Mouse (Mus musculus): ENCODE results near the gene Pbld1. TPM values are rescaled to one million over a fixed set of nuclear protein-coding genes. Genes with fewer than 3 reads are reported as not detected.

The Pbld1 gene
- total and polyA plus RNA-seq, 3 experiments, result 0.47 to 0.50 TPM; not detected in 1

- Histone ChIP-seq H3K79me2 (ENCODE audit: control insufficient read depth, insufficient read depth, low read length, poor library complexity) (no peaks in the 10 kb centered on the region), H3K27ac (ENCODE audit: control insufficient read depth, low read depth, low read length) (no peak overlapping the region), H3K9me3 (replicated peaks; ENCODE audit: insufficient read depth, low read length) (no peaks in the 10 kb centered on the region), H3K27me3 (ENCODE audit: control insufficient read depth in 1 of 2, insufficient read depth in 2 of 2, low read length in 2 of 2) (no peaks in the 10 kb centered on the region; a peak in 1 of 4 replicates), H3K9ac (ENCODE audit: control insufficient read depth, low read depth, low read length, poor library complexity, severe bottlenecking) (no peak overlapping the region), H3K4me1 (ENCODE audit: control insufficient read depth in 1 of 2, insufficient read depth in 2 of 2, low read length in 2 of 2) (no peaks in the 10 kb centered on the region), H3K4me3 (ENCODE audit: control insufficient read depth in 1 of 2, insufficient read depth in 1 of 2, low read depth in 2 of 2, low read length in 2 of 2) (no peak overlapping the region), H3K36me3 (ENCODE audit: control insufficient read depth in 1 of 2, insufficient read depth in 2 of 2, low read length in 2 of 2) (no peaks in the 10 kb centered on the region)
- TF ChIP-seq MEF2A (IDR thresholded peaks at IDR 0.05; ENCODE audit: extremely low read depth, insufficient replicate concordance, low read depth, low read length, poor library complexity, severe bottlenecking) (no peak), MYC (IDR thresholded peaks at IDR 0.05; ENCODE audit: low read depth, low read length) (no peak)
- no peak for DNase-seq (ENCODE audit: low read depth, low spot score)
Measured at GRCm38 (mm10) chr10:63096757-63097156, 36.8 kb downstream of the Pbld1 start.

- Histone ChIP-seq H3K79me2 (ENCODE audit: control insufficient read depth, insufficient read depth, low read length, poor library complexity) (no peaks in the 10 kb centered on the region), H3K27me3 (ENCODE audit: control insufficient read depth in 1 of 2, insufficient read depth in 2 of 2, low read length in 2 of 2) (no peaks in the 10 kb centered on the region; a peak in 2 of 4 replicates), H3K4me1 (ENCODE audit: control insufficient read depth in 1 of 2, insufficient read depth in 2 of 2, low read length in 2 of 2) (no peaks in the 10 kb centered on the region), H3K9me3 (replicated peaks; ENCODE audit: insufficient read depth, low read length) (no peaks in the 10 kb centered on the region), H3K4me3 (ENCODE audit: control insufficient read depth in 1 of 2, insufficient read depth in 1 of 2, low read depth in 2 of 2, low read length in 2 of 2) (no peak overlapping the region), H3K27ac (ENCODE audit: control insufficient read depth, low read depth, low read length) (no peak overlapping the region), H3K9ac (ENCODE audit: control insufficient read depth, low read depth, low read length, poor library complexity, severe bottlenecking) (no peak overlapping the region), H3K36me3 (ENCODE audit: control insufficient read depth in 1 of 2, insufficient read depth in 2 of 2, low read length in 2 of 2) (no peaks in the 10 kb centered on the region)
- TF ChIP-seq NELFE (IDR thresholded peaks at IDR 0.05; ENCODE audit: low read depth, low read length), result no peak
- TF ChIP-seq JUND (IDR thresholded peaks at IDR 0.05; ENCODE audit: low read depth, low read length), result no peak
- TF ChIP-seq RAD21 (IDR thresholded peaks at IDR 0.05; ENCODE audit: low read depth, low read length), result no peak
- no peak for TF ChIP-seq MAZ (IDR thresholded peaks at IDR 0.05; ENCODE audit: low read depth, low read length)
- TF ChIP-seq MAX (IDR thresholded peaks at IDR 0.05; ENCODE audit: low read length), result no peak
- no peak for DNase-seq (ENCODE audit: low read depth, low spot score)
Measured at GRCm38 (mm10) chr10:63098191-63098590, 38.2 kb downstream of the Pbld1 start.

- TF ChIP-seq KAT2A (conservative IDR thresholded peaks at IDR 0.05; ENCODE audit: low read depth, low read length), result no peak
- TF ChIP-seq BHLHE40 (IDR thresholded peaks at IDR 0.05; ENCODE audit: borderline replicate concordance, low read depth, low read length), result no peak
- no peak for TF ChIP-seq MEF2A (IDR thresholded peaks at IDR 0.05; ENCODE audit: extremely low read depth, insufficient replicate concordance, low read depth, low read length, poor library complexity, severe bottlenecking)
- TF ChIP-seq CHD2 (IDR thresholded peaks at IDR 0.05; ENCODE audit: low read length), result no peak
- no peak for DNase-seq (ENCODE audit: low read depth, low spot score)
- H3K79me2 ChIP-seq (ENCODE audit: control insufficient read depth, insufficient read depth, low read length, poor library complexity), result no peaks in the 10 kb centered on the region
- H3K9ac ChIP-seq (ENCODE audit: control insufficient read depth, low read depth, low read length, poor library complexity, severe bottlenecking), result no peak within 1 kb of the TSS
- no peaks in the 10 kb centered on the region for H3K9me3 ChIP-seq (replicated peaks; ENCODE audit: insufficient read depth, low read length)
- no peak within 1 kb of the TSS for H3K27ac ChIP-seq (ENCODE audit: control insufficient read depth, low read depth, low read length)
- no peak within 1 kb of the TSS for H3K4me3 ChIP-seq (ENCODE audit: control insufficient read depth in 1 of 2, insufficient read depth in 1 of 2, low read depth in 2 of 2, low read length in 2 of 2)
- no peaks in the 10 kb centered on the region for H3K36me3 ChIP-seq (ENCODE audit: control insufficient read depth in 1 of 2, insufficient read depth in 2 of 2, low read length in 2 of 2)
- H3K4me1 ChIP-seq (ENCODE audit: control insufficient read depth in 1 of 2, insufficient read depth in 2 of 2, low read length in 2 of 2), result no peaks in the 10 kb centered on the region
- no peaks in the 10 kb centered on the region; a peak in 2 of 4 replicates for H3K27me3 ChIP-seq (ENCODE audit: control insufficient read depth in 1 of 2, insufficient read depth in 2 of 2, low read length in 2 of 2)
Measured at GRCm38 (mm10) chr10:63099521-63099920, 39.6 kb downstream of the Pbld1 start, which contains the start of gene Atoh7. Atoh7 (plus strand) TSS chr10:63099651.
